Mouse (Mus musculus) right cerebral cortex, postnatal 14 days (tissue): ENCODE data around the gene Cdca3.
"Not testable (repeated sequence)": the region's sequence is repeated elsewhere in the genome, so short reads cannot be mapped to it uniquely, and the experiment has no call there.

Experiments used
- DNase-seq: peaks from one replicate; pipeline ENCODE4 v3.0.0; 2022

The Cdca3 gene

GRCm38 (mm10) chr6:124809775-124810538, 19.4 kb upstream of the Cdca3 start:
- DNase-seq = no peak

DNA sequence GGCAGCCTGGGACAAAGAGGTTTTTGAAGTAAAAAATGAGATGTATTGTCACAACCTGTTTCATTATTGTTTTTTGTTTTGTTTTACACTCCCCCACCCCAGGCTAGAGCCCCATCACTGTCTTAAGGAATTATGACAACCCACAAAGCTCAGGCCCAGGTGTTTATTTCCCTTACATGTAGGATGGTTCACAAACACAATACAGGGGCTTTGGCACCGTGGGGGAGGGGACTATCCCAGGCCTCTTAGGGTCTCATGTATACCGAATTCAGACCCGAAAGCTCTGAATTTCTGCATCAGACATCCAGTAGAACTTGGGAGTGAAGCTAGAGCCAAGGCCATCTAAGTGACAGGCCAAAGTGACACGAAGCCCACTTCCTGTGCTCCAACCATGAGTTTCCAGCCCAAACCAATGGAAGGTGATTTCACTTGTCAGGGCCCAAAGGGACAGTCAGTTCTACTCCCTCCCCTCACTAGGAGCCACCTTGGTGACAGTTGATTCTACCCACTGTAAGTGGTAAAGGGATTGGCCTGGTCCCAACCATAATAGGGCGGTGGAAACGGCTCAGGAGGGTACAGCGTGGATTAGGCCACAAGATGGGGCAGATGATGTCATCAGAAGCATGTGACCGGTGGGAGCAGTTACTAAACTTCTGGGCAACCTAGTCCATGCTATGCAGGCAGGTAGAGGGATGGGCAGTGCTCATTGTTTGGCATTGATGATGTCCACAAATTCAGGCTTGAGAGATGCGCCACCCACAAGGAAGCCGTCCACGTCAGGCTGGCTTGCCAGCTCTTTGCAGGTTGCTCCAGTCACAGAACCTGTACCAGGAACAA, 18.6 kb upstream of the Cdca3 start:
- not testable (repeated sequence) for DNase-seq

DNA sequence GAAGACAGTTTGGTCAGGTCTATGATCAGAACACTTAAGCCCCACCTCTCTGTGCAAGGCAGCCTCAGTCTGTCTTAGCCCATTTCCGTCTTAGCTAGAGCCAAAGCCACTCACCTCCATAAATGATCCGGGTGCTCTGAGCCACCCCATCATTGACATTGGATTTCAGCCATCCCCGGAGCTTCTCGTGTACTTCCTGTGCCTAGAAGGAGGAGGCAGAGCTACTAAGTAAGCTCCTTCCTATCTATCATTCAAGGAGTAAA, 18.0 kb upstream of the Cdca3 start:
- no peak for DNase-seq

DNA sequence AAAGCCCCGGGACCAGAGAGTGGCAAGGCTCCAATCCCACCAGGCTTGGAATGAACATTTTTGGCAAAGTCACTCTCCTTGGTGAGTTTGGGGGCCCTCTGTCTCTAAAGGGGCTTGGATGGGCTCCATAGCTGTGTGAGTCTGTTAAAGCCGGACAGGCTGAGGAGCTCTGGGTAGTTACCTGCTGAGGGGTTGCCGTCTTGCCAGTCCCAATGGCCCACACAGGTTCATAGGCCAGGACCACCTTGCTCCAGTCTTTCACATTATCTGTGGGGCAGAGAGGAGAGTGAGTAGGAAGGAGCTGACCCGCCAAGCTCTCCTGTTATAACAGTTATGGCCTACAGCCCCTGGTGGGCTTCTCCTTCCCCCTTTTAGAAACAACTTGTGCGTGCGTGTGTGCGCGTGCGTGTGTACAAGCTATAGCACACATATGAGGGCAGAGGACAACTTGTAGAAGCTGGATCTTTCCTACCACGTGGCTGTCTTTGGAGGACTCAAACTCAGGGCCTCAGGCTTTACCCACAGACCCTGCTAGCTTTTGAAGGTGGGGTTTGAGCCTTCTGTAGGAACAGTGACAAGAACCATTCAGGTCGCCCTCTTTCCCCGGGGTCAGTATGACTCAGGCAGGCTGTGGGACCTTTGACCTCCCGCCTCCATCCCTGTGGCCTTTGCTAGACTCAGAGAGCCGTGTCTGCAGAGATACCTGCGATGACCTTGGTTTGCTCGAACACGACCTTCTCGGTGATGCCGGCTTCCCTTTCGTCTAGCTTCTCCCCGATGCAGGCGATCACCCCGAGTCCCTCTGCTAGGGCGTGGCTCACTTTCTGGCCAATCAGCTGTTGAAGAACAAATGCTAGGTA, 17.4 kb upstream of the Cdca3 start:
- DNase-seq = no peak

GRCm38 (mm10) chr6:124812848-124813247, 16.5 kb upstream of the Cdca3 start:
- DNase-seq = no peak

DNA sequence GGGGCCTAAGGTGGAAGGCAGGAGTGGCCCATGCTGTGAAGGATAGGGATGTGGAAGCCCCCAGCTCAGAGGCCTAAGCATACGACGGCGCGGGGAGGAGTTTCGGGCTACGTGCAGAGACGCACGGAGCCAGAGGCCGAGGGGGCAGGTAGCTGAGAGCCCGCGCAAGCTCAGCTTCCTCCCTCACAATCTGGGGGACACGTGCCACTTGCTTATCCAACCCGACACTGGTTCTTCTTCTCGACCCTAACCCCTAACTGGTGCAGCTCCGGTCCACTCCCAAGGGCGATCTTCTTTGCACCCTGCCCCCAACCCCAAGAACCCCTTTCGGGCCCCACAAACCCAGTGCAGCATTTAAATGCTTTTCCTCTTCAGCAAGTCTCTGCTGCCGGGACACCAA, 15.9 kb upstream of the Cdca3 start:
- peak; percentile 76 for DNase-seq

DNA sequence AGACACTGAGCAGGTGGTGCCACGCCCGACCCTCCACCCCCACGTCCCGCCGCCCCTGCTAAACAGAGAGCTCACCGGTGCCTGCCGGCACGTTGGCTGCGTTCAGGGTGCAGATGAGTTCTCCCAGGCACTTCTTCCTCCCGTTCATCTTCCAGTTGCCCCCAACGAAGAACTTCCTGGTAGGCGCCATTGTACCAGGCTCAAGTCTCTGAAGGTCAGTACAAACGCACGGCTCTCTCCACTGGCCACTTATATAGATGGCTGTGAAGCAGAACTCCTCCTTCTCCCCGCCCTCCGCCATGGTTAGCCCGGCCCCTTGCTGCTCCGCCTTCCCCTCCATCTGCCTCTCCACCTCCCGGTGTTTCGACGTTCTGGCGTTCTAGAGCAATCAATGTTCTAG, 15.4 kb upstream of the Cdca3 start, which contains the start of gene Tpi1:
Gene Tpi1 (minus strand): TSS at position 364 of the 400 bp plus-strand sequence.
- DNase-seq = peak; percentile 87

- DNase-seq = no peak
Observed at GRCm38 (mm10) chr6:124814448-124814847, 14.9 kb upstream of the Cdca3 start.

GRCm38 (mm10) chr6:124814858-124815774, 14.2 kb upstream of the Cdca3 start:
- DNase-seq = no peak

DNA sequence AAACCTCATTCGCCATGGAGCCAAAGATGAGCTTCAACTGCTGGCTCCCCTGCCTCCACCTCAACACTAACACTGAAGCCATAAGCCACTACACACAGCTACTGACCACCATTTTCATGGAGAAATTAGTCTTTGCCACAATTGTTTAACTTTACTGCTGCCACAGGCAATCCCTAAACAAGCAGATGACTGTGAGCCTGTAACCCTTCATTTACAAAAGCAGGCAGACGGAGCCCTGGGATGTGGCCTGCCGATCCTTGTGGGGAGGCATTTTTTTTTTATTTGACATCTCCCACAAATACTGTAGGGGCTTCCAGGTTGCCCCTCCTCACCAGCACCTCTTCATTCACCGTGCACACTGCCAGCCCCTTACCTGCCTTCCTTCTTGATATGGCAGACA, 12.7 kb upstream of the Cdca3 start:
- no peak for DNase-seq

GRCm38 (mm10) chr6:124817125-124817524, 12.2 kb upstream of the Cdca3 start:
- no peak for DNase-seq

DNA sequence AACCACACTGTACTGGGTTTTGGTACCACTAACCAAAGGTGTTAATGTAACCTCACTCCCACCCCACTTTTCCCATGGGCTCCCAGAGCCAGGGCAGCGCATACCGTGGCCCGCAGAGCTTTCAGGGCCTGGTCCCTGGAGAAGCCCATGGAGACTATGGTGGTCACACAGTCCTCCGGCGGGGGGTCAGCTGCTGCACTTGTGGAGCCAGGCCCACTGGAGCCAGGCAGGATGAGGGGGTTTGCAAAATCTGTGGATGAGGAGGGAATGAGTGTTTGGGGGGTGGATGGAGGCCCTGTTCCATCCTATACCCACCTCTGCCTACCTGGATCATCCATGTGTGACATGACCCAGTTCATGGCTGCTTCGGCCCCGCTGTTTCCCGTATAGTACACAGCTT, 11.8 kb upstream of the Cdca3 start:
- no peak for DNase-seq

DNA sequence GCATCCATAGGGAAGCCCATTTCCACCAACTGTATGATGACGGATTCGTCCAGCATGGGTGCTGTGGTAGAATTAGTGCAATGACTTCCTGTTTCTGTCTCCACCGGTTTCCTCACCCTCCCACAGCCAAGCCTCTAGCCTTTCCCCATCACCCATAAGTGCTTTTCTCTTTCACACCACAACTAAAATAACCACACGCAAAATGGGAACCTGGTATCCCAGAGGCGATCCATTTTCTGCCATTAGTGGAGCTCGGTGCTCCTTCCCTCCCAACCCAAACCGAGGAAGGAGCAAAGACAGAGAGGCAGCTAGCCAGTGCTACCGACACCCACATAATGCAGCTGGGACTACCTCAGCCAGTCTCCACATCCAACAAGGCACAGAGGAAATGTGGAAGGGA, 11.4 kb upstream of the Cdca3 start:
- no peak for DNase-seq

DNA sequence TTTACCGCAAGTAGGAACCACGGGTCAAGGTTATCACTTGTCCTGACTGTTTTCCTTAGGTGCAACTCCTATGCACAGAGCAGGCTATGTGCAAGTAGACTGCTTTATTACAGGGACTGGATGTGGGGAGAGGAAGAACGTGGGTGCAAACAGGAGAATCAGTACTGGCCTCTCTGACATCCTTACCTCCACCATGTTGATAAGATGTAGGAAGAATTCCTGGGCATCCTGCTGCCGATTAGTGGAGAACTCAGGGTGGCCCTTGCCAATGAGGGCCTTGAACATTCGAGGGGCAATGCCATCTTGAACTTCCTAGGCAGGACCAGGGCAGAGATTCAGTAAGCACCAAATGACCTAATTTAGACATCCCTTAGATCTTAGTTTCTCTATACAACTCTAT, 8.5 kb upstream of the Cdca3 start:
- no peak for DNase-seq

GRCm38 (mm10) chr6:124822049-124822448, 7.3 kb upstream of the Cdca3 start:
- no peak for DNase-seq

DNA sequence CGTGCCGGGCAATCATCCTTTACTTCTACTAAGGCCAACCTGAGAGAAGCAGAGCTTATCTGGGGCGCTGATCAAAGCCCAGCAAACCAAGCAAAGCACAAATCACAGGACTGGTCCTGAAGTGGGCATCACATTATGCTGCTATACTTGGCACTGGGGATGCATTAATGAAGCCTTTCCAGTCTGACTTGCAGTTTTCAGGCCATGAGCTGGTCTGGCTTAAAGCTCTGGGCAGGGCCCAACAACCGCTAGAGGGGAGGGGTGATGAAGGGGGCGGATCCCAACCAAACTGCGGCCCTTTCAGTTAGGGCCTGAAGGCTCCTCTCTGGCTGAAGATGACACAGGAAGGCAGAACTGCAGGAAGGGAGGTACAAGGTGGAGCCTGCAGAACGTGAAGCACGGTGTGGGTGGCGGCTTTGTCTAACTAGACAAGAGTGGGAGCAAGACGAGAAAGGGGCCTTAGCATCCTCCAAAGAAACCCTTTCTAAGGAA, 1.2 kb upstream of the Cdca3 start:
- peak; percentile 33 for DNase-seq

- DNase-seq = peak; percentile 83
Observed at GRCm38 (mm10) chr6:124829799-124830700, 703 bp downstream of the Cdca3 start.

- not testable (repeated sequence) for DNase-seq
Observed at GRCm38 (mm10) chr6:124831199-124831598, 1.9 kb downstream of the Cdca3 start.

- no peak for DNase-seq
Observed at GRCm38 (mm10) chr6:124831649-124832048, 2.3 kb downstream of the Cdca3 start.

GRCm38 (mm10) chr6:124834512-124835081, 5.2 kb downstream of the Cdca3 start:
- no peak for DNase-seq

GRCm38 (mm10) chr6:124835531-124835930, 6.2 kb downstream of the Cdca3 start:
- no peak for DNase-seq
